8 mouse cellular contexts compared by ENCODE assay signal in genomic region chr12:70234411-70234810, GRCm38 (mm10). TPM values are rescaled to one million over a fixed set of nuclear protein-coding genes. Genes with fewer than 3 reads are reported as not detected.
DNase-seq lines count a peak whose midpoint lies in the region; ATAC-seq and TF ChIP-seq lines count a peak whose summit lies in the region.
"Had no signal": no experiment of that assay in that cellular context is flagged by ENCODE, and none has a peak within 500 bp of the region (broad histone marks: within the 10 kb centered on the region; RNA-seq: fewer than 3 reads in every experiment).

No protein-coding gene starts in this region.

- no peak overlapping the region for H3K27ac ChIP-seq in cerebellum, adult 2 months (ENCODE audit: insufficient read depth, low read length)
- no peak overlapping the region for H3K27ac ChIP-seq in forebrain, embryonic 16.5 days (ENCODE audit: low read length)
- H3K27ac ChIP-seq in kidney, embryonic 14.5 days (ENCODE audit: low read depth, low read length), result no peak overlapping the region
- H3K27ac ChIP-seq in stomach, embryonic 16.5 days (ENCODE audit: low read length), result no peak overlapping the region
- H3K27ac ChIP-seq: limb, embryonic 12.5 days had no signal

- H3K4me2 ChIP-seq in forebrain, embryonic 16.5 days (ENCODE audit: low read length), result no peak overlapping the region
- H3K4me2 ChIP-seq in kidney, embryonic 14.5 days (replicated peaks; ENCODE audit: low read depth, low read length), result 0 out of 2 replicates have a peak overlapping the region, but pooled peaks have one; percentile 67
- no peak overlapping the region for H3K4me2 ChIP-seq in stomach, embryonic 16.5 days (ENCODE audit: low read depth, low read length)

- H3K4me3 ChIP-seq in E14TG2a.4 (replicated peaks; ENCODE audit: low read length), result no peak overlapping the region
- no peak overlapping the region for H3K4me3 ChIP-seq in cerebellum, adult 2 months (replicated peaks; ENCODE audit: insufficient read depth, low read depth, low read length)
- H3K4me3 ChIP-seq in forebrain, embryonic 16.5 days (replicated peaks; ENCODE audit: low read length), result no peak overlapping the region
- no peak overlapping the region for H3K4me3 ChIP-seq in kidney, embryonic 14.5 days (ENCODE audit: low read length)
- H3K4me3 ChIP-seq in megakaryocyte, embryonic 14.5 days (replicated peaks), result peak overlapping the region; percentile 50
- H3K4me3 ChIP-seq in stomach, embryonic 16.5 days (replicated peaks; ENCODE audit: low read length), result no peak overlapping the region

- peaks cover 17% of the 10 kb centered on the region for H3K27me3 ChIP-seq in E14TG2a.4 (ENCODE audit: insufficient read depth, low read length)
- H3K27me3 ChIP-seq in cerebellum, adult 2 months (ENCODE audit: control insufficient read depth, insufficient read depth, low read length), result no peaks in the 10 kb centered on the region
- no peaks in the 10 kb centered on the region for H3K27me3 ChIP-seq in forebrain, embryonic 16.5 days (replicated peaks; ENCODE audit: control insufficient read depth, insufficient read depth, low read length)
- no peaks in the 10 kb centered on the region for H3K27me3 ChIP-seq in kidney, embryonic 14.5 days (ENCODE audit: control insufficient read depth, insufficient read depth, low read length)
- no peaks in the 10 kb centered on the region for H3K27me3 ChIP-seq in megakaryocyte, embryonic 14.5 days (replicated peaks)
- H3K27me3 ChIP-seq in stomach, embryonic 16.5 days (ENCODE audit: control insufficient read depth, insufficient read depth, low read length), result no peaks in the 10 kb centered on the region
- H3K27me3 ChIP-seq: limb, embryonic 12.5 days had no signal

- peak; percentile 76 for ATAC-seq in forebrain, embryonic 16.5 days
- ATAC-seq in kidney, embryonic 14.5 days (ENCODE audit: low FRiP score, low TSS enrichment), result peak; percentile 88
- ATAC-seq in stomach, embryonic 16.5 days (ENCODE audit: insufficient read depth, low FRiP score), result peak; percentile 80; the same call in 1 of the 2 replicates

- H3K9me3 ChIP-seq in E14TG2a.4 (ENCODE audit: low read length), result no peaks in the 10 kb centered on the region
- H3K9me3 ChIP-seq in forebrain, embryonic 16.5 days (ENCODE audit: control insufficient read depth, low read length), result no peaks in the 10 kb centered on the region
- H3K9me3 ChIP-seq in kidney, embryonic 14.5 days (ENCODE audit: control insufficient read depth, low read length), result no peaks in the 10 kb centered on the region
- H3K9me3 ChIP-seq in megakaryocyte, embryonic 14.5 days, result no peaks in the 10 kb centered on the region
- no peaks in the 10 kb centered on the region for H3K9me3 ChIP-seq in stomach, embryonic 16.5 days (replicated peaks; ENCODE audit: control insufficient read depth, low read length)
- H3K9me3 ChIP-seq: limb, embryonic 12.5 days had no signal

- TF ChIP-seq CTCF in E14TG2a.4 (conservative IDR thresholded peaks at IDR 0.05; ENCODE audit: low read length), result peak; percentile 55
- TF ChIP-seq CTCF in cerebellum, adult 2 months (IDR thresholded peaks at IDR 0.05; ENCODE audit: borderline replicate concordance, insufficient read depth, low read depth, low read length), result peak; percentile 82

- 8% methylated on average over 6 of the region's 6 CpGs for whole genome bisulfite sequencing in cerebellum, adult 2 months
- WGBS in forebrain, embryonic 16.5 days, result 3% methylated on average over 6 of the region's 6 CpGs
- WGBS in kidney, embryonic 14.5 days, result 18% methylated on average over 6 of the region's 6 CpGs
- WGBS in stomach, embryonic 16.5 days, result 9% methylated on average over 6 of the region's 6 CpGs

- no peaks in the 10 kb centered on the region for H3K36me3 ChIP-seq in E14TG2a.4 (ENCODE audit: insufficient read depth, low read length)
- no peaks in the 10 kb centered on the region for H3K36me3 ChIP-seq in forebrain, embryonic 16.5 days (ENCODE audit: control insufficient read depth, insufficient read depth)
- H3K36me3 ChIP-seq in kidney, embryonic 14.5 days (ENCODE audit: control insufficient read depth, insufficient read depth, low read length), result no peaks in the 10 kb centered on the region
- H3K36me3 ChIP-seq in megakaryocyte, embryonic 14.5 days (replicated peaks; ENCODE audit: low read length), result peaks cover 3% of the 10 kb centered on the region
- H3K36me3 ChIP-seq in stomach, embryonic 16.5 days (ENCODE audit: control insufficient read depth, insufficient read depth, low read length), result no peaks in the 10 kb centered on the region
- H3K36me3 ChIP-seq: limb, embryonic 12.5 days had no signal

- no peak for TF ChIP-seq POLR2A in cerebellum, adult 2 months (IDR thresholded peaks at IDR 0.05; ENCODE audit: borderline replicate concordance, insufficient read depth, low read length)

- no peaks in the 10 kb centered on the region; the same call in 1 of the 2 replicates for H3K4me1 ChIP-seq in E14TG2a.4 (replicated peaks; ENCODE audit: low read depth, low read length)
- no peaks in the 10 kb centered on the region; the same call in 1 of the 2 replicates for H3K4me1 ChIP-seq in cerebellum, adult 2 months (ENCODE audit: control insufficient read depth, insufficient read depth, low read length)
- H3K4me1 ChIP-seq in forebrain, embryonic 16.5 days (replicated peaks; ENCODE audit: control insufficient read depth, insufficient read depth, low read length), result peaks cover 12% of the 10 kb centered on the region
- H3K4me1 ChIP-seq in kidney, embryonic 14.5 days (ENCODE audit: control insufficient read depth, insufficient read depth, low read length), result peaks cover 4% of the 10 kb centered on the region; the same call in 1 of the 2 replicates
- peaks cover 53% of the 10 kb centered on the region for H3K4me1 ChIP-seq in megakaryocyte, embryonic 14.5 days
- H3K4me1 ChIP-seq in stomach, embryonic 16.5 days (ENCODE audit: control insufficient read depth, insufficient read depth, low read length), result peaks cover 7% of the 10 kb centered on the region; the same call in 1 of the 2 replicates
- H3K4me1 ChIP-seq: limb, embryonic 12.5 days had no signal

- no peak overlapping the region for H3K9ac ChIP-seq in forebrain, embryonic 16.5 days (replicated peaks; ENCODE audit: low read depth, low read length)
- no peak overlapping the region for H3K9ac ChIP-seq in kidney, embryonic 14.5 days (ENCODE audit: low read depth, low read length)
- no peak overlapping the region for H3K9ac ChIP-seq in stomach, embryonic 16.5 days (ENCODE audit: low read length)

- DNase-seq in A20 (ENCODE audit: low read depth, low spot score), result peak; percentile 29
- peak; percentile 35 to 37 for DNase-seq in cerebellum, adult 2 months

RNA-seq across cellular contexts. Expression of gene Pygl, which starts 3.1 kb away (rescaled TPM):
- 1.9 TPM in 2 replicates for polyA plus RNA-seq in cerebellum, adult 2 months (2012; rRNA removed)
- 5.1 and 7.0 TPM in 2 replicates for polyA plus RNA-seq in forebrain, embryonic 16.5 days (2015; fragmentation: Nextera tagmentation; extraction: Ambion mirVana)
- polyA plus RNA-seq in kidney, embryonic 14.5 days (2014; fragmentation: Nextera tagmentation; extraction: Ambion mirVana), result 17.8 and 27.5 TPM in 2 replicates
- 1.8 and 35.0 TPM in 2 replicates for polyA plus RNA-seq in megakaryocyte, embryonic 14.5 days (2012; ENCODE audit: insufficient read depth, low replicate concordance)
- polyA plus RNA-seq in stomach, embryonic 16.5 days (2015; fragmentation: Nextera tagmentation; extraction: Ambion mirVana), result 53.5 and 55.0 TPM in 2 replicates
